Mouse (Mus musculus) left cerebral cortex, postnatal 25 days (tissue): ENCODE data around the gene Zswim4. TPM values are rescaled to one million over a fixed set of nuclear protein-coding genes. Genes with fewer than 3 reads are reported as not detected.

Experiments
- DNase-seq, 2 experiments: peaks; one replicate each; pipeline ENCODE4 v3.0.0; 2022; ENCODE audit warnings: low spot score in 2 of 2, mixed read lengths in 1 of 2
- intact Hi-C: fragments of 180-260 bp; cut with DNase I; formaldehyde crosslinking; loops from one replicate; pipeline ENCODE4 v1.15.1; 2025
- total RNA-seq, 2 experiments: library from RNA; stranded (reverse); gene quantifications; 2 replicates each; pipeline ENCODE4 v1.2.3; 2021

The Zswim4 gene
- total RNA-seq, 2 experiments from 2014 or later: 13.0 to 13.9 TPM

DNA sequence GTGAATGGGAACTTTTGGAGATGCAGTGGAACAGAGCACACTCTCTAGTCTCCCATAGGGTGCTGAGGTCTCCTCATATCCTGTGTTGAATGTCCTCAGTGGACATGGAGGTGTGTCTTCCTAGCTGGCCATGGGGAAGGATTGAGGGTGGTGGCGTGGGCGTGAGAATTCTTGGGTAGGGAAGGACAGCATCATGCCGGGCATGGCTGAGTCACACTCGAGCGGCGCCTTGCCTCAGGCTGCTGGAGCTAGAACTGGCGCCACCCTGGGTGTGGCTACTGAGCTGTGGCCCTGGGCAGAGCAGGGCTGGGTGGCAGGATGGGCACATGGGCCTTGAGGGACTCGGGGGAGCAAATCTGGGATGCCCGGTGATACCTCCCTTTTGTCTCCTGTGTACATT, 34.4 kb downstream of the Zswim4 start:
- intact Hi-C loops: no loop called here

DNA sequence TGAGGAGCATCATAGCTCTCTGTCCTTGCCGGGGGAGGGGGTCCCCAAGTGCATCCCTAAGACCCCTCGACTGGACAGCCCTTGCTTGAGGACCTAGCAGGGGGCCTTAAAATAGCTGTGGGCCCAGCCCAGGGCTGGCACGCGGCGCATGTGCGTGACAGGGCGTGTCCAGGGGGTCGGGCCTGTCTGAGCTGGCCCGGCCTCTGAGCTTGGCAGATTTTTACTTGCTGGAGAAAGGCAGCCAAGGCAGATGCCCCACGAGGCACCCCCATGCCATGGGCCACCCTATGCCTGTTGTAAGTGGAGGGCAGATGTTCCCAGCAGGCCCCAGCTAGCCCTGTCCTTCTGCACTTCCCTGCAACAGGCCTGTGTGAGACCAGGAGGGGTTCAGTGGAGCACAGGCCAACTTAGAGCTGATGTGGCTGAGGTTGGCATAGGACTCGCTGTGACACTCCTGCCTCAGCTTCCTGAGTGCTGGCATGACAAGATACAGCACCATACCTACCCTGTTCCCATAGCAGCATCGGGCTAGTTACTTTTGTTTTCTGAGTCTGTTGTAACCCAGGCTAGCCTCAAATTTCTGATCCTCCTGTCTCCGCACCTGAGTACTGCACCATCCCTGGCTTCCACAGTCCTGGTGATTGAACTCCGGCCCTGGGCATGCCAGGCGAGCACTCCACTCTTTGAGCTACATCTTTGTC, 35.2 kb downstream of the Zswim4 start:
- peak in 1 of 2 experiments; percentile 57 for DNase-seq
- intact Hi-C loops: no loop called here

More for the DNA sequence above, 34.4 kb downstream of the Zswim4 start:
- DNase-seq: peak in 1 of 2 experiments; percentile 72

DNA sequence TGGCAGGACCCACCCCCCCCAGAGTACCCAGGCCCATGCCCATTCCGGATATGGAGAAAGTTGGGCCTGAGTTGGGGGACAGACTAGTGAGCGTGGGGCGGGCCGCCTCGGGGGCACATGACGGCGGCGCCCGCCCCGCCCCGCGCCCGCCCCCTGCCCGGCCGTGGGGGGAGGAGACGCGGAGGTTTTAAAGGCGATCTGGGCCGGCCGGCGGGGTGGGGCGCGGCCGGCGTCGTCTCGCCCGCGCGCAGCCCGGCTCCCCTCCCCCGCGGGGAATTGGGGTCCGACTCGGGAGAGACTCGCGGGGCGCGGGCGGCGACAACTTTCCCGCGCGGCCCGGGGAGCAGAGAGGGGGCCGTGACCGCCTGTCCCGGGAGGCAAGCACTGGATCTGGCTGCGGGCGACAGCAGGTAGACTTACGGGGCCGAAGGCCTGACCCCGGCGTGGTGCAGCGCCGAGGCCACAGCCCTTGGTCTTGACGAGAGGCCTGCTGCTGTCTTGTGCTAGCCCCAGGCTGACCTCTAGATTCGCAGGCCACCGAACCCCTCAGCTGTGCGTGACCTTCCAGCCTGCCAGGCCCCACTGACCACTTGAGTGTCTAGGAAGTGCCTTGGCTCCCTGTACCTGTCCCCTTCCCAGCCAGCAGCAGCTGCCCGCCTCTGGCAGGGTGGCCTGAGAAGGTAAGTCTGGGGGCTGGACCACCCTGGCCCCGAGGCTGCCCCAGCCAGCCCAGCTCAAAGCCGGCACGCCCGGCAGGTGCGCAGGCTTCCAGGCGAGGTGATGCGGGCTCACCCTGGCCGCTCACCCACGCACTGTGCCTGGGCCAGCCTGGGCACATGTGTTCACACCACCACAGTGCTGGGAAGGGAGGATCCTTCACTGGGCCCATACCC, 36.0 kb downstream of the Zswim4 start:
- DNase-seq: peak; percentile 50 to 51
- intact Hi-C loops: no loop called here

DNA sequence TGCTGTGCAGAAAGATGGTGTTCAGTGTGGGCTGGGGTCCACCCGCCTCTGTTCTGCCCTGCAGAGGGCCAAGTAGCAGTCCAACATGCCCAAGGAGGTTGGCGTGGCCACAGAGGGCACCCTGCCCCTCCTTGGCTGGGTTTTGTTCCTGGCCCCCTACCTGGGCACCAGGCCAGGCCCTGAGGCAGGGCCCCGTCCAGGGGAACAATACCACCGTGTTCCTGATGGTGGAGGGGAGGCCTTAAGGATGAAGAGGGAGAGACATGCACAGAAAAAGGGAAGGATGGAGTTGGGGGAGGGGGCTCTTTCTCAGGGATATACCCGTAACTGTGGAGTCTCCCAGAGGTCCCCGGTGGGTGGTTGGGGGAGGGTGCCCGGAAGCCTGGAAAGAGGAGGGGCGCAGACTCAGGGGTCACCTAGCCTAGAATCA, 36.7 kb downstream of the Zswim4 start:
- no peak for DNase-seq
- intact Hi-C loops: no loop called here

DNA sequence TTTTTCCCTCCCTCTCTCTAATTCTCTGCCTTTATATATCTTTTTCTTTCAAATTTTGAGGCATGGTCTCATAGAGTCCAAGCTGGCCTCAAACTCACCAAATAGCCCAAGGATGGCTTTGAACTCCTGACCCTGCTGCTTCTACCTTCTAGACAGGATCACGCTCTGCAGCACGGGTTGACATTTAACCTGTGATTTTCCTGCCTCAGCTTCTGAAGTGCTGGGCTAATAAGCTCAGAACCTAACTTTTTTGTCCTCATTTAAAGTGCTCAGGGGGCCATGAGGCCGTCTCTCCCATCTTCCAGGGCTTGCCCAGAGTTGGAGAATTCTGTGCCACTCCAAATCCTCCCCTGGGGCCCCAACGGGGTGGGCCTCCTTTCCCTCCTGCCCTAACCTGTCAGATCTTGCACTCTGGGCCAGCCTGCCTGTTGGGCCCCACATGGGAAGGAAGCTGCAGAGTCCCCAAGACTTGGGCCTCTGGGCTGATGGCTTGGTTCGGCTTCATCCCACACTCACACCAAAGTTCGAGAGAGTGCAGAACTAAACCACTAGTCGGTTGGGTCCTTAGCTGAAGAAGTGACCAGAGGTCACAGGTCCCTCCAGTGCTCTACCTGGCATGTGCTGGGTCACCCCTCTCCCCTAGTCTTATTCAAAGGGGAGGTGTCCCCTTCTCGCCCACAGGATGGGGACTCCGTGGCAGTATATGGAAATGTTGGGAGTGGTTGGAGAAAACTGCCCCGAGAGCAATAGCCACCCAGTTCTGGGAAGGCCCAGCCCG, 37.3 kb downstream of the Zswim4 start:
- intact Hi-C loops: no loop called here

GRCm38 (mm10) chr8:84198871-84199270, 38.0 kb downstream of the Zswim4 start:
- intact Hi-C loops: no loop called here
- no peak for DNase-seq

More for the DNA sequence above, 37.3 kb downstream of the Zswim4 start:
- DNase-seq: no peak

GRCm38 (mm10) chr8:84197922-84198774, 38.7 kb downstream of the Zswim4 start:
- intact Hi-C loops: no loop called here

DNA sequence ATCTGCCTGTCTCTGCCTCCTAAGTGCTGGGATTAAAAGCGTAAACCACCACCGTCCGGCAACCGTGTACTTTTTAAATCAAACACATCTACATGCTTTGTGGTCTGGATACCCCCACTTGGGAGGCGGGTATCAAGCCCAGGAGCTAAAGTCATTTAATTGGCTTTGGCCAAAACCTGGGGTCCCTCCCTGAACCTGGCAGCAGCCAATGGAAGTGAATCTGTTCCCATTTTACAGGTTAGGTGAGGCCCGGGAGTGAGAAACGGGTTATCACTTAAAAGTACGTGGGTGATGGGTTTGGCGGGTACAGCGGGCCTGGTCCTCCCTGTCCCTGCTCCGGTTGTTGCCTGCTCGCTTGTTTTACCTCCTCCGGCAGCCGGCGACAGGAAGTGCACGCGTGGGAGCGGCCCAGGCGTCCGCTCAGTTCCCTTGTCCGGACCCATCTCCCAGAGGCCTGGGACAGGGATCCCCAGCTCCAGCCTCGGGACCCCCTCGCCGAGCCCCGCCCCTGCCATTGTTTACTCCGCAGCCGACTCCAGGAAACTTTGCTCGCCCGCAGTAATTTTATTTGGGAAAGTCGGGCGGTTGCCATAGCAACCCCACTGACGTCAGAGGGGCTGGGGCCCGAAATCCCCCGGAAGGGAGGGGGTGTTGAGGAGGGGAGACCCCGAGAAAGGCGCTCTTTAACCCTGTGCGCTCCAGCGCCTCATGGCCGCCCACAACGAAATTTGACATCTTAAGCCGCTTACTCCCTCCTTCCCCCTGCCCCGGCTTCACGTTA, 39.5 kb downstream of the Zswim4 start:
- DNase-seq: peak; percentile 73 to 78
- intact Hi-C loops: no loop called here

More at GRCm38 (mm10) chr8:84197922-84198774, 38.7 kb downstream of the Zswim4 start:
- peak; percentile 82 to 91 for DNase-seq

- intact Hi-C loops: no loop called here
- no peak for DNase-seq
These were observed 42.6 kb downstream of the Zswim4 start for GRCm38 (mm10) chr8:84194224-84194743.

DNA sequence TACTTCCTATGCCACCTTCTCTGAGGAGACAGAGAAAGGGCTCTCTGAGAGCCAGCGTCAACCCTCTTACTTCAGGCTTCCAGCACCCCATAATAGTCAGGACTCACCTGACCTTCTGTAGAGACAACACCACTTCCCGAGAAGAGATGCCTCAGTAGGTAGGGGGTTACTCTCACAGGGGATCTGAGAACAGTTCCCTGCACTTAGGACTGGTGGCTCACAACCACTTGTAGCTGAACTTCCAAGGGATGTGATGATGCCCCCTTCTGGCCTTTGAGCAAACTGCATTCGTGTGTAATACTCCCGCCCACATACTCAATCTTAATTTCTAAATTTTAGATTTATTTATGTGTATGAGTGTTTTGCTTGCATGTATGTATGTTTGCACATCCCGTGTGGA, 43.3 kb downstream of the Zswim4 start:
- intact Hi-C loops: no loop called here
- no peak for DNase-seq

DNA sequence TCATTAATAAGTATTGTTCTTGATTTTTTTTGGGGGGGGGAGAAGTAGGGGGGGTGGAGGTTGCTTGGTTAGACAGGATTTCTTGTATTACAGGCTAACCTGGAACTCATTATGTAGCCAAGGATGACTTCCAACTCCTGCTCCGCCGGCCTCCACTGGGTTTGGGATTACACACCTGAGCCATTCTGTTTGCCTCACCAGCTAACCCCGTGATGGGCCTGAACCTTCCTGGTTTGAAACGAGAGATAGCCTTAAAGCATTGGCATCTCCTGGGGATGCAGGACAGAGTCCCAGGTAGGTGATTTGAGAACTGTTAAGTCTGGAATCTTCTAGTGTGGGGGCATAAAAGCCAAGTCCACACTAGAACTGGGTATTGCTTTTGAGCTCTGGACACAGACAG, 43.7 kb downstream of the Zswim4 start:
- intact Hi-C loops: no loop called here
- no peak for DNase-seq

GRCm38 (mm10) chr8:84192555-84192954, 44.3 kb downstream of the Zswim4 start:
- intact Hi-C loops: no loop called here
- peak; percentile 60 to 68 for DNase-seq

DNA sequence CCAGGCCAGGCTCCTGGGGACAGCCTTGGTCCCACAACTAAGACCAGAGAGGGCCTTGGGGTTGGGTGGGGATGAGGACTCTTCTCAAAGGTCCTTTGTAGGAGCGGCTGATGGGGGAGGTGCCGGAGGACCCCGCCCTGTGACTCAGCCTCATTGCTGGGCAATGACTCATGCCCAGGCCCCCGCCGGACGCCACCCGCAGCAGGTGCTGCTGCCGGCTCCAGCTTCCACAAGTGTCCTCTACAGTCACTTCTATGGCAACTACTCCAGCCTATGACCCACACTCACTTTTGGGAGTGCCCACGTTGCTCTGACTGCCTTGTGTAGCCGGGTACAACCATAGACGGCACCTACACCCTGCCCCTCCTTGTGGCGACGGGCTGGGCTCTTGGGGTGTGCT, 44.8 kb downstream of the Zswim4 start:
- peak in 1 of 2 experiments; percentile 41 for DNase-seq
- intact Hi-C loops: no loop called here

- DNase-seq: no peak
- intact Hi-C loops: no loop called here
These were observed 46.5 kb downstream of the Zswim4 start for GRCm38 (mm10) chr8:84190191-84190867.

DNA sequence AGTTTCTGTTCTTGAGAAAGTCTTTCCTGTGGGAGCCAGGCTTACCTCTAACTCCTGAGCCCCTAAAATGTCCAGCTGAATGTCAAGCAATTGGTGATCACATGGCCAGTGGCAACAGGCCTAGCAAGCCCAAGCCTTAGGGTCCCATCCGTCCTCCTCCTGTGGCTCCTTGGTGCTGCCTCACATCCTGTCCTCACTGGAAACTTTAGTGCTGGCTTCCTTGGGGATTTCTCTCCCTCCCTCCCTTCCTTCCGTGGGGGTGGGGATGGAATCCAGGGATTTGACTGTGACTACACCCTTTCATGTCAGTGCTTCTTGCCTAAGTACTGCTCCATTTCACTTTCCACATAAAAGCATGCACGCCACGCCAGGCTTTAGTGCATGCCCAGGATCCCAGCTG, 47.3 kb downstream of the Zswim4 start:
- intact Hi-C loops: loop anchor here (5.0 kb wide), 1 partner anchor 93 kb away; no protein-coding TSS in a partner anchor
- DNase-seq: no peak

DNA sequence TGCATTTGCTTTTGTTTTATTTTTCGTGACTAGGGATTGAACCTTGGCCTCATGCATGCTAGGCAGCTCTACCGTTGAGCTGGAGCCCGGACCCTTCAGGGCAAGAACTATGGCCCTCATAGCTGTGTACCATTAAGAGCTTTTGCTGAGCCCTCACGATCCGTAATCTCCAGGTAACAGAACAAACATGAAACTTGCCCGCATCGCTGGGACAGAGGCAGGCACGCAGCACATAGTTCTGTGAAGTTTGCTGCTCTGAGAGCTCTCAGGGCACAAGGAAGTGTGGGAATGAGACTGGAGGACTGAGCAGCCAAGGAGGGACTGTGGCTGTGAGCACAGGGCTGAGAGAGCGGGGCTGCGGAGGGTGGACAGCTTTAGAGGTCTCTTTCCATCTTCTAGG, 48.2 kb downstream of the Zswim4 start:
- intact Hi-C loops: loop anchor here (5.0 kb wide), 1 partner anchor 94 kb away; no protein-coding TSS in a partner anchor
- DNase-seq: no peak

DNA sequence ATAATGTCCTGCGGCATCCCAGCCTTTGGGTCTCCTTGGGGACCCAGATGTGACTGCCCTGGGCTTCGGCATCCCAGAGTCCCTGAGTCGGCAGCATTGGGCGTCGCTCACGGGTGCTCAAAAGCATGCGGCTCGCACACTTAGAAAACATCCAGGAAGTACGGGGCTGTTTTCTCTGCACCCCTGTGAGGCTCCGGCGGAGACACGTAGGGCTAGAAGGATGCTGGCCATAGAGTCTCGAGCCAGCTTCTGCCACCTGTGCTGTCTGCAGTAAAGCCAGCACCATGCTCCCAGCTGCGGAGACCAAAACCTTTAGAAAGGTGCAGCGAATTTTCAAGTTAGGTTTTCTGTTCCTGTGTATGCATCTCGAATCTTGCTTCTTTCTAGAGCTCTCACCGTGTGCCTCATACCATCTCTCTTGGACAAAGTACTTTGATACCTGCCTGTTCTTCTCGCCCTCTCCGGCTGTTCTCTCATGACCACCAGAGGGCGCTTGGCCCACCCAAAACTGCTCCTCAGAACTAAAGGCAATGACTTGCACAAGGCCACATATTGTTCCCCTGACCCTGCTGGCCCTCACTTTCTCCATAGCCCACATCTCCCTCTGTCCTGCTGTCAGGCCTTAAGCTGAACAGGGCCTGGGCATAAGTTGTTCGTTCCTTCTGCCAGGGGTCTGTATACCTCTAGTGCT, 49.6 kb downstream of the Zswim4 start:
- intact Hi-C loops: loop anchor here (1.0 to 5.0 kb wide), 3 partner anchors 23 to 170 kb away; no protein-coding TSS in a partner anchor
- DNase-seq: peak; percentile 60 to 62
